Mouse (Mus musculus) liver, postnatal 0 days (tissue): ENCODE data around the gene Med11. TPM values are rescaled to one million over a fixed set of nuclear protein-coding genes. Genes with fewer than 3 reads are reported as not detected.
A peak's percentile ranks its signal among the peaks of the same experiment; 100 is the strongest.

ENCODE experiments used
- ATAC-seq: fragments of 200-750 bp; cut with Nextera tagmentation; 2 replicates; pipeline ENCODE4 v1.8.0; 2017; ENCODE audit warnings: mild to moderate bottlenecking, moderate library complexity
- DNase-seq: peaks from one replicate; pipeline ENCODE4 v3.0.0-alpha.2; 2016
- H3K27ac ChIP-seq: fragments of 300-500 bp; sonication (generic); 2 replicates; pipeline ENCODE4 v1.5.1; 2014; ENCODE audit warnings: antibody characterized with exemption, moderate library complexity, mild to moderate bottlenecking, low read depth
- H3K27me3 ChIP-seq: fragments of 300-500 bp; sonication (generic); 2 replicates; pipeline ENCODE4 v1.6.1; 2014; ENCODE audit warnings: low read length, control low read depth, mixed read lengths; ENCODE audit not compliant: insufficient read depth
- H3K36me3 ChIP-seq: fragments of 300-500 bp; sonication (generic); replicated peaks from 2 replicates; pipeline ENCODE4 v1.6.1; 2014; ENCODE audit warnings: mild to moderate bottlenecking, control low read depth, low read length, moderate library complexity, mixed read lengths; ENCODE audit not compliant: insufficient read depth
- H3K4me1 ChIP-seq: fragments of 300-500 bp; sonication (generic); 2 replicates; pipeline ENCODE4 v1.6.1; 2014; ENCODE audit warnings: antibody characterized with exemption, mild to moderate bottlenecking, control low read depth; ENCODE audit not compliant: insufficient read depth
- H3K4me2 ChIP-seq: fragments of 300-500 bp; sonication (generic); 2 replicates; pipeline ENCODE4 v1.6.1; 2014; ENCODE audit warnings: low read depth, mild to moderate bottlenecking, low read length, moderate library complexity, mixed read lengths
- H3K4me3 ChIP-seq: fragments of 300-500 bp; sonication (generic); 2 replicates; pipeline ENCODE4 v1.5.1; 2014; ENCODE audit warnings: low read depth, low read length
- H3K9ac ChIP-seq: fragments of 300-500 bp; sonication (generic); replicated peaks from 2 replicates; pipeline ENCODE4 v1.6.1; 2014; ENCODE audit warnings: mild to moderate bottlenecking, moderate library complexity
- H3K9me3 ChIP-seq: fragments of 300-500 bp; sonication (generic); 2 replicates; pipeline ENCODE4 v1.6.1; 2016; ENCODE audit warnings: mild to moderate bottlenecking, control low read depth, low read length, mixed read lengths
- CTCF ChIP-seq: sonication (generic); IDR thresholded peaks from 2 replicates; pipeline ENCODE4 v1.5.1; 2016; ENCODE audit warnings: antibody characterized with exemption, low read depth
- EP300 ChIP-seq: IDR thresholded peaks from 2 replicates; pipeline ENCODE4 v1.6.1; 2016; ENCODE audit warnings: antibody characterized with exemption, low read depth, mild to moderate bottlenecking
- WGBS: fragments of 180-500 bp; shearing (Covaris S2); extraction: QIAGEN DNeasy Blood & Tissue Kit; methylation state at CpG from one replicate; pipeline ENCODE4 v1.1.7; 2014; ENCODE audit not compliant: insufficient replicate concordance; 5-methylcytosine and 5-hydroxymethylcytosine counted together
- polyA plus RNA-seq: library from polyadenylated mRNA; unstranded; fragments of >200 nt; fragmentation: Nextera tagmentation; extraction: Ambion mirVana; gene quantifications from 2 replicates; pipeline ENCODE4 v1.2.1, GENCODE M21; 2015

Med11 gene
- polyA plus RNA-seq, 1 experiment from 2014 or later, result 15.1 TPM

DNA sequence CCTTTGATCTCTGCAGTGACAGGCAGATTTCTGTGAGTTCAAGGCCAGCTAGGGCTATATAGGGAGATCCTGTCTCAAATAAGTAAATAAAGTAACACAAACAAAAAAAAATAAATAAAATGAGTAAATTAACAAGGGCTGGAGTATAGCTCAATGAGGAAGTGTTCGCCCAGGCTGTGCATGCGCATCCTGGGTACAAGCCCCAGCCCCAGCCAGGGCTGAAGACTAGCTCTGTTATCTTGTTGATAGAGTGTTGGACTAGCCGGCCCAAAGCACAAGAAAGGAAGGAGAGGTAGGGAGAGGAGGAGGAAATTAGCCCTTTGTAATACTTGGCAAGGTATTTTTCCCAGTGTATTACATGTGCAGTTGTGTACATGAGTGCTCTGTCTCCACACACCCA, 7.8 kb upstream of the Med11 start:
- ATAC-seq (no peak), DNase-seq (no peak)
- Histone ChIP-seq H3K9me3 (no peaks in the 10 kb centered on the region), H3K9ac (no peak overlapping the region), H3K4me1 (peaks cover 30% of the 10 kb centered on the region), H3K27ac (peak overlapping the region; percentile 58), H3K27me3 (no peaks in the 10 kb centered on the region), H3K4me2 (no peak overlapping the region), H3K4me3 (no peak overlapping the region), H3K36me3 (peaks cover 17% of the 10 kb centered on the region)
- 56% methylated on average over 3 of the region's 3 CpGs for WGBS
- TF ChIP-seq CTCF, result no peak
- no peak for TF ChIP-seq EP300

DNA sequence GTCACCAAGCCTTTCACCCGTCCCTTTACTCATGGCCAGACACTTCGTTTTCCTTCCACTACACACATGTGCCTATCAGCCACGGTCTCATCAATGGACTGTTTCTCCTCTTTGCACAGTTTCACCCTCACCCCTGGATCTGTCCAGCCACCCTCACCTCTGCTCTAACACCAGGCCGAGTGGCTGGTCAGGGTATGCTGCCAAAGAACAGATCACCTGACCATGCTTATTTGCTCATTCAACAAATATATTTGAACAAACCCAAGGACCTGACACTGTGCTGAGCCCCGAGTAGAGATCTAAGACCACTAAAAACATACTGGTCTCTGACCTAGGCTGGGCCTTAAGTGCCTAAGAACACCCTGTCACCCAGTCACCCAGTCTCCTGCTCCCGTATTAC, 7.1 kb upstream of the Med11 start:
- ATAC-seq, result peak; percentile 83
- WGBS, result 50% methylated on average over 6 of the region's 6 CpGs
- Histone ChIP-seq H3K9me3 (no peaks in the 10 kb centered on the region), H3K27me3 (no peaks in the 10 kb centered on the region), H3K4me1 (peaks cover 30% of the 10 kb centered on the region), H3K4me2 (no peak overlapping the region), H3K9ac (no peak overlapping the region), H3K27ac (peak overlapping the region; percentile 58), H3K36me3 (peaks cover 10% of the 10 kb centered on the region), H3K4me3 (no peak overlapping the region)
- peak; percentile 41 for DNase-seq
- TF ChIP-seq EP300 (no peak), CTCF (no peak)

DNA sequence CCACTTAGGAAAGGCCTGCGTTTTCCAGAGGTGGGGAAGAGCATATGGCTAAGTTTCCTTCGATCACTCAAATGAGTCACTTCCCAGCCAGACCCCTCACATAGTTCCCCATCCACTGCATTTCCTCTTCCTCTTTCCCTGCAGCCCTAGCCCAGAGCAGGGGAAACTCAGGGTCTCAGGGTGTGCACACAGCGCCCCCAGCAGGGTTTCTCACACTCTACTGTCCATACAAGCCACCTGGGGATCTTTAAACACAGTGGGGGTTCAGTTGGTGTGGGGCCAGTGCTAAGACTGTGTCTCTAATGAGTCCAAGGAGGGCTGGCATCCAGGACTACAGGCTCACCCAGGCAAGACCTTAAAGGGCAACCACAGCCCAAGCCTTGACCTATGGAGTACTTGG, 5.0 kb upstream of the Med11 start:
- no peak overlapping the region for H3K9ac ChIP-seq
- H3K4me2 ChIP-seq, result no peak overlapping the region
- peak overlapping the region; percentile 66 for H3K27ac ChIP-seq
- DNase-seq, result peak; percentile 53
- TF ChIP-seq CTCF (peak; percentile 54), EP300 (no peak)
- no peak for ATAC-seq
- H3K4me3 ChIP-seq, result no peak overlapping the region
- peaks cover 4% of the 10 kb centered on the region; the same call in 1 of the 2 replicates for H3K36me3 ChIP-seq
- H3K9me3 ChIP-seq, result no peaks in the 10 kb centered on the region
- 23% methylated on average over 3 of the region's 3 CpGs for WGBS
- peaks cover 30% of the 10 kb centered on the region for H3K4me1 ChIP-seq
- no peaks in the 10 kb centered on the region for H3K27me3 ChIP-seq

DNA sequence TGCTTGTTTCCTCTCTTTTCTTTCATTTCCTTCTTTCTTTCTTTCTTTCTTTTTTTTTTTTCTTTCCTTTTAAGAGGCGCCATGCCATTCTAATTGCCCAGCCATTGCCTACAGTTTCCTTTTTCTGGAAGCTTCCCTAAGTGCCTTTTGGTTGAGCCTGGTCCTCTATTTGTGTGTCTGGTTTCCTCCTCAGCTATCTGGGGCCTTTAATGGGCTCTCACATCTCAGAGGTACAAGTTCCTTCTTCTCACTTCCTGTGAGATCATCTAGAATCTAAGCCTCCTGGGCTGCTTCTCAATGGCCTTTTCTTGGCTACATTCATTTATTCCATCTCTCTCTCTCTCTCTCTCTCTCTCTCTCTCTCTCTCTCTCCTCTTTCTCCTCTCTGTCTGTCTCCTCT, 4.3 kb upstream of the Med11 start:
- Histone ChIP-seq H3K4me2 (no peak overlapping the region), H3K4me1 (peaks cover 29% of the 10 kb centered on the region), H3K27ac (peak overlapping the region; percentile 6; the same call in 1 of the 2 replicates), H3K36me3 (no peaks in the 10 kb centered on the region; the same call in 1 of the 2 replicates), H3K9ac (no peak overlapping the region), H3K9me3 (no peaks in the 10 kb centered on the region), H3K4me3 (no peak overlapping the region), H3K27me3 (no peaks in the 10 kb centered on the region)
- TF ChIP-seq EP300 (no peak), CTCF (no peak)
- WGBS, result 42% methylated on average over 1 of the region's 1 CpGs
- DNase-seq (no peak), ATAC-seq (no peak)

DNA sequence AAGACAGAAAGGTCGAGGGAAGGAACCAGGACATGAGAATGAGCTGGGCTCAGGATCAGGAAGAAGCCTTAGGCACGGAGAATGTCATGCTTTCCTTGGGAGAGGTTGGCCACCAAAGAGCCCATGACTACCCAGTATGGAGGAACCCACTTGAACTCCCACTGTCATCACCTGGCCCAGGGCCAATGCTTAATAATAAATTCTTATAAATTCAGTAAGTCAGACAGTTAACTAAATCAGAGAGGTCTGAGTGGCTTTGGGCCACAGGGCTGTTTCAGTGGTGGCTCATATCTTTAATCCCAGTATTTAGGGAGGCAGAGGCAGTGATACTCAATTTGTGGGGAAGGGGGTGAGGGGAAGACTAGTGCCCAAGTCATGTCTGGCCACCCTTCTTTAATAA, 793 bp upstream of the Med11 start:
- Histone ChIP-seq H3K27ac (no peak overlapping the region), H3K4me2 (0 out of 2 replicates have a peak overlapping the region, but pooled peaks have one; percentile 76), H3K36me3 (no peaks in the 10 kb centered on the region), H3K27me3 (no peaks in the 10 kb centered on the region), H3K9ac (no peak overlapping the region), H3K4me1 (peaks cover 34% of the 10 kb centered on the region), H3K9me3 (no peaks in the 10 kb centered on the region), H3K4me3 (no peak overlapping the region)
- WGBS, result 75% methylated on average over 2 of the region's 2 CpGs
- DNase-seq (no peak), ATAC-seq (no peak)
- no peak for TF ChIP-seq EP300

DNA sequence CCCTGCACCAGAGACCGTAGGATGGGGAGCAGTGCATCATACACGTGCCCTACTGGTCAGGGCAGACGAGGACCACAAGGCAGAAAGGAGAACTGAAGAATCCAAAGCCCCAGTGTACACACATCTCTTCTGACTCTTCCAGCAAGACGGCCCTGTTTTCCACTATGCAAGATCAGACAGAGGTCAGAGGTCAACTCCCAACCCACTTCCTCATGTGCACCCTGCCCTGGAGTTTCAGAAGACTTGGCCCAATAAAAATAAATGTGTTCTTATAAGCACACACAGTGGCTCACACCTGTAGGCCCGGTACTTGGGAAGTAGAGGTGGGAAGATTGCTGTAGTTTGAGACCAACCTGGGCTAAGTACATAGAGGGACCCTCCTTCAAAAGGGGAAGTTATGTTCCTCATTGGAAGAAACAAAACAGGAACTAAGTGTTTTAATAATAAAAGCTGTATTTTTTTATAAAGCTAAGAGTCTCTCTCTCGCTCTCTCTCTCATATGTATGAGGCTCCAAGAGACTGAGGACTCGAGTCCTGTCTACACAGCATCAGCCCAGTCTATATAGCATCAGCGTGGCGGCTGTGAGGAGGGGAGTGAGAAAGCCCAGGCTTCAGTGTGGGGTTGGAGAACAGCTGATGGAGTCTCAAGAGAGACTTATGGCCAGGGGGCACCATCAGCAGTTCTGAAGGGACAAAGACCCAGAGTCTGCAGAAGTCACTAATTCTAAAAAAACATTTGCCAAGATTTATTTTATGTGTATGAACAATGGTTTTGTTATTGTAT, 1.7 kb downstream of the Med11 start:
- 0 out of 2 replicates have a peak overlapping the region, but pooled peaks have one; percentile 2 for H3K27ac ChIP-seq
- TF ChIP-seq CTCF, result no peak
- no peak for TF ChIP-seq EP300
- DNase-seq (no peak), ATAC-seq (no peak)
- H3K36me3 ChIP-seq, result no peaks in the 10 kb centered on the region
- 65% methylated on average over 9 of the region's 9 CpGs for WGBS
- no peaks in the 10 kb centered on the region for H3K9me3 ChIP-seq
- peaks cover 22% of the 10 kb centered on the region for H3K4me1 ChIP-seq
- H3K4me2 ChIP-seq, result no peak overlapping the region
- H3K9ac ChIP-seq, result 0 out of 2 replicates have a peak overlapping the region, but pooled peaks have one; percentile 16
- H3K27me3 ChIP-seq, result peaks cover 3% of the 10 kb centered on the region
- no peak overlapping the region for H3K4me3 ChIP-seq
